Mouse (Mus musculus): ENCODE results near the gene Nkx1-2. TPM values are rescaled to one million over a fixed set of nuclear protein-coding genes. Genes with fewer than 3 reads are reported as not detected.

Nkx1-2 gene
- polyA plus RNA-seq, 1 experiment, result not detected

DNA sequence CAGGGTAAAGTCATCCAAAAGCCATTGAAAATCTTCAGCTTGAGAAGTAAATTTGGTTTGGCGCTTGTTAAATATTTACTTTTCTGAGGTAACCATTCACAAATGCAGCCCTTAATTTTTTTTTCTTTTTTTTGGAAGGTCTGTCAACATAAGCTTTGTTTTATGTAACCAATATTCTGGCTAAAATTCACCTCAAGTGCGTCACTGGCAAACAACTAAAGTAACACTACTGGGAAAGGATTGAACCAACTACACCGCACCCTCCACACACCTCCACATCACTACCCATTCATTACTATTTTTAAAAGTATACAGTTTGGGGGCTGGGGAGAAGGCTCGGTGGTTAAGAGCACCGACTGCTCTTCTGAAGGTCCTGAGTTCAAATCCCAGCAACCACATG, 24.8 kb downstream of the Nkx1-2 start:
- peaks cover 4% of the 10 kb centered on the region for H3K27me3 ChIP-seq (ENCODE audit: control insufficient read depth, insufficient read depth, insufficient read length)
- no peak overlapping the region for H3ac ChIP-seq (ENCODE audit: control insufficient read depth, insufficient read length)
- H3K4me3 ChIP-seq, result peak overlapping the region; percentile 30
- H3K79me2 ChIP-seq (ENCODE audit: control insufficient read depth, insufficient read depth), result peaks cover 55% of the 10 kb centered on the region
- TF ChIP-seq SRF (IDR thresholded peaks at IDR 0.05; ENCODE audit: control insufficient read depth, insufficient read length, low read depth), result no peak
- no peak for TF ChIP-seq POLR2AphosphoS2 (IDR thresholded peaks at IDR 0.05; ENCODE audit: insufficient read length, low read depth)
- no peak for TF ChIP-seq MYOG (IDR thresholded peaks at IDR 0.05; ENCODE audit: control insufficient read depth in 1 of 3, insufficient read depth in 1 of 3, insufficient read length in 2 of 3, low read depth in 2 of 3)
- no peak for TF ChIP-seq USF1 (IDR thresholded peaks at IDR 0.05; ENCODE audit: low read depth)
- TF ChIP-seq CEBPB (IDR thresholded peaks at IDR 0.05; ENCODE audit: insufficient read depth, poor library complexity, severe bottlenecking), result no peak
- no peak for TF ChIP-seq POLR2A (IDR thresholded peaks at IDR 0.05; ENCODE audit: insufficient read length, low read depth)
- no peak for TF ChIP-seq TCF3 (IDR thresholded peaks at IDR 0.05; ENCODE audit: insufficient read length, low read depth)
- no peak for TF ChIP-seq E2F4 (IDR thresholded peaks at IDR 0.05; ENCODE audit: insufficient read depth)
- TF ChIP-seq MYOD1 (IDR thresholded peaks at IDR 0.05; ENCODE audit: control insufficient read depth in 1 of 3, insufficient read length in 2 of 3, low read depth in 2 of 3), result no peak
- no peaks in the 10 kb centered on the region for H3K36me3 ChIP-seq (ENCODE audit: control insufficient read depth, insufficient read depth)
- peak overlapping the region; percentile 89 for H3K4me2 ChIP-seq (ENCODE audit: low read depth)

DNA sequence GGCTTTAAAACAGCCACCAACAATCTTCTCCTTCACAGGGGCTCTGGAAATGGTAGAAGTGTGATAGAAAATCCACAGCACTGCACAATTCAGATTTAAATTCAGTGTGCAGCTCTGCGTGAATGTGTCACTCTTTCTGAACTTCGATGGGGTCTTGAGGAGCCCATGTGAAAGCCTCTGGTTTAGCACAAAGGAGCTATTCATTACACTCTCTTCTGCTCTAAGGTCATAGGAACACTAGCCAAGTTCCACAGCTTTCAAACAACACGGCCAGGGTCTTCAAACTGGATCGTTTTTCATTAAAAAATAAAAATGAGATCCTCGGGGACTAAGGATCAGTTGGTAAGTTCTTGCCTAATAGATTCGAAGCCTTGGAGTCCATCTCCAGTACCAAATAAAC, 26.2 kb downstream of the Nkx1-2 start:
- H3ac ChIP-seq (ENCODE audit: control insufficient read depth, insufficient read length), result no peak overlapping the region
- H3K36me3 ChIP-seq (ENCODE audit: control insufficient read depth, insufficient read depth), result peaks cover 4% of the 10 kb centered on the region
- TF ChIP-seq SRF (IDR thresholded peaks at IDR 0.05; ENCODE audit: control insufficient read depth, insufficient read length, low read depth) (no peak), E2F4 (IDR thresholded peaks at IDR 0.05; ENCODE audit: insufficient read depth) (no peak), REST (IDR thresholded peaks at IDR 0.05; ENCODE audit: insufficient read depth, insufficient read length) (no peak), MYOD1 (IDR thresholded peaks at IDR 0.05; ENCODE audit: control insufficient read depth in 1 of 3, insufficient read length in 2 of 3, low read depth in 2 of 3) (no peak)
- H3K79me2 ChIP-seq (ENCODE audit: control insufficient read depth, insufficient read depth), result peaks cover 55% of the 10 kb centered on the region
- H3K27me3 ChIP-seq (ENCODE audit: control insufficient read depth, insufficient read depth, insufficient read length), result no peaks in the 10 kb centered on the region
- H3K4me2 ChIP-seq (ENCODE audit: low read depth), result no peak overlapping the region
- H3K4me3 ChIP-seq, result no peak overlapping the region

DNA sequence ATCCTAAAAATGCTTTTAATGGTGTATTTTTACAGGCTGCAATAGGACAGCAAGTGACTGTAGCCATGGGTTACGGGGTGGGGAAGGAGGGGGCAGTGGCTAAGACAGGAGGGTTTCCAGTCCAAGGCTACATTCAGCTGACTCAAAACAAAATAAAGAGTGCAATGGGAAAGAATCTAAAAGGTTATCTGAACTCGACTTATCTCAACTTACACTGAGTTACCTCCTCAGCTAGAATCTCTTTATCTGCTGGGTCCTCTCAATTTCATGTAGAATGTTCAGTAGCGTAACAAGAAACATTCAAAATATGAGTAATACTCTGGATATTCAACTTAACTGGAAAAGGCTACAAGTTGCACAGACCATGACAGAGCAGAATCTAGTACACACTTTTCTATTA, 26.7 kb downstream of the Nkx1-2 start:
- TF ChIP-seq TCF12 (IDR thresholded peaks at IDR 0.05; ENCODE audit: insufficient read depth, poor library complexity, severe bottlenecking) (no peak), POLR2AphosphoS2 (IDR thresholded peaks at IDR 0.05; ENCODE audit: insufficient read length, low read depth) (no peak), E2F4 (IDR thresholded peaks at IDR 0.05; ENCODE audit: insufficient read depth) (no peak), TCF3 (IDR thresholded peaks at IDR 0.05; ENCODE audit: insufficient read length, low read depth) (no peak), MAX (IDR thresholded peaks at IDR 0.05; ENCODE audit: low read depth) (no peak), USF1 (IDR thresholded peaks at IDR 0.05; ENCODE audit: low read depth) (no peak), MYOG (IDR thresholded peaks at IDR 0.05; ENCODE audit: control insufficient read depth in 1 of 3, insufficient read depth in 1 of 3, insufficient read length in 2 of 3, low read depth in 2 of 3) (no peak), SRF (IDR thresholded peaks at IDR 0.05; ENCODE audit: control insufficient read depth, insufficient read length, low read depth) (no peak), MYOD1 (IDR thresholded peaks at IDR 0.05; ENCODE audit: control insufficient read depth in 1 of 3, insufficient read length in 2 of 3, low read depth in 2 of 3) (no peak), POLR2A (IDR thresholded peaks at IDR 0.05; ENCODE audit: insufficient read length, low read depth) (no peak), REST (IDR thresholded peaks at IDR 0.05; ENCODE audit: insufficient read depth, insufficient read length) (no peak), CEBPB (IDR thresholded peaks at IDR 0.05; ENCODE audit: insufficient read depth, poor library complexity, severe bottlenecking) (no peak)
- no peaks in the 10 kb centered on the region for H3K27me3 ChIP-seq (ENCODE audit: control insufficient read depth, insufficient read depth, insufficient read length)
- H3K4me3 ChIP-seq, result no peak overlapping the region
- H3K36me3 ChIP-seq (ENCODE audit: control insufficient read depth, insufficient read depth), result peaks cover 7% of the 10 kb centered on the region
- H3ac ChIP-seq (ENCODE audit: control insufficient read depth, insufficient read length), result no peak overlapping the region
- H3K4me2 ChIP-seq (ENCODE audit: low read depth), result no peak overlapping the region
- H3K79me2 ChIP-seq (ENCODE audit: control insufficient read depth, insufficient read depth), result peaks cover 55% of the 10 kb centered on the region

DNA sequence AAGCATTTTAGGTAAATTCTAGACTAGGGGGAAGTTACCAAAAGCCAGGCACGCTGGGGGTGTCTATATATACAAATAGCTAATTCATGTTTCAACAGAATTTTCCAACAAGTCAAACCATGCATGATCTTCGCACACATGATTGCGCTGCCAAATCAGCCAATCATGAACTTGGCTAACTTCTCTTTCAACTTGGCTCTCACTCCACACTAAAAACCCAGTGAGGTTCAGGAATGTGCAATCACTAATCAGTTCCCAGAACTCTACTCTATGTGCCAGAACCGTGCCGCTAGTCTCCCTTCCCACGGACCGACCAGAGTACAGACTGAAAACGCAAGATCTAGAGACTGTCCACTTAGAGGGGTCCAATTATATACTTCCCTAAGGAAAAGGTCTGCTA, 28.0 kb downstream of the Nkx1-2 start:
- Histone ChIP-seq H3ac (ENCODE audit: control insufficient read depth, insufficient read length) (no peak overlapping the region), H3K4me3 (no peak overlapping the region), H3K36me3 (ENCODE audit: control insufficient read depth, insufficient read depth) (peaks cover 18% of the 10 kb centered on the region), H3K79me2 (ENCODE audit: control insufficient read depth, insufficient read depth) (peaks cover 55% of the 10 kb centered on the region), H3K4me2 (ENCODE audit: low read depth) (no peak overlapping the region), H3K27me3 (ENCODE audit: control insufficient read depth, insufficient read depth, insufficient read length) (no peaks in the 10 kb centered on the region)
- no peak for TF ChIP-seq USF1 (IDR thresholded peaks at IDR 0.05; ENCODE audit: low read depth)
- no peak for TF ChIP-seq MAX (IDR thresholded peaks at IDR 0.05; ENCODE audit: low read depth)
- TF ChIP-seq E2F4 (IDR thresholded peaks at IDR 0.05; ENCODE audit: insufficient read depth), result no peak
- no peak for TF ChIP-seq MYOD1 (IDR thresholded peaks at IDR 0.05; ENCODE audit: control insufficient read depth in 1 of 3, insufficient read length in 2 of 3, low read depth in 2 of 3)
- TF ChIP-seq POLR2AphosphoS2 (IDR thresholded peaks at IDR 0.05; ENCODE audit: insufficient read length, low read depth), result no peak
- no peak for TF ChIP-seq SRF (IDR thresholded peaks at IDR 0.05; ENCODE audit: control insufficient read depth, insufficient read length, low read depth)
- TF ChIP-seq TCF3 (IDR thresholded peaks at IDR 0.05; ENCODE audit: insufficient read length, low read depth), result no peak
- no peak for TF ChIP-seq POLR2A (IDR thresholded peaks at IDR 0.05; ENCODE audit: insufficient read length, low read depth)
- no peak for TF ChIP-seq REST (IDR thresholded peaks at IDR 0.05; ENCODE audit: insufficient read depth, insufficient read length)
- TF ChIP-seq TCF12 (IDR thresholded peaks at IDR 0.05; ENCODE audit: insufficient read depth, poor library complexity, severe bottlenecking), result no peak
- no peak for TF ChIP-seq MYOG (IDR thresholded peaks at IDR 0.05; ENCODE audit: control insufficient read depth in 1 of 3, insufficient read depth in 1 of 3, insufficient read length in 2 of 3, low read depth in 2 of 3)
- TF ChIP-seq CEBPB (IDR thresholded peaks at IDR 0.05; ENCODE audit: insufficient read depth, poor library complexity, severe bottlenecking), result no peak

DNA sequence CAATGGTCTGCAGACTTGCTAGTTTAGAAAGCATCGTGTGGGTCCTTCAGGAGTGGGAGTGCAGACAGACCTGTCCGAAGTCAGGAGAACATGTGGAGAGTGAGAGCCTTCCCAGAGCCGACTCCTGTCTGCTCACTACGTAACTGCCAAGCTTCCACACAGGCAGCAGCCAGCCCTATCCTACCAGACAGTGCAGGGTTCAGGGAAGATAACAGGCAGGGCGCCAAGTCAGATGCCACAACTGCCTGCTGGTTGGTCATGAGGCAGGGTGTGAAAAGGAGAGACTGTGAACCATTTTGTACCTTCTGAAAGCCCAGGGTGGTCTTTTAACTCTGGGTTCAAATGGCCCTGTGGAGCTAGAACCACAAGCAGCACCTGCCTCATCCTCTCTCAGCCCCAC, 29.4 kb downstream of the Nkx1-2 start:
- no peak for TF ChIP-seq REST (IDR thresholded peaks at IDR 0.05; ENCODE audit: insufficient read depth, insufficient read length)
- no peak for TF ChIP-seq CEBPB (IDR thresholded peaks at IDR 0.05; ENCODE audit: insufficient read depth, poor library complexity, severe bottlenecking)
- no peak for TF ChIP-seq E2F4 (IDR thresholded peaks at IDR 0.05; ENCODE audit: insufficient read depth)
- no peak for TF ChIP-seq MYOG (IDR thresholded peaks at IDR 0.05; ENCODE audit: control insufficient read depth in 1 of 3, insufficient read depth in 1 of 3, insufficient read length in 2 of 3, low read depth in 2 of 3)
- TF ChIP-seq POLR2AphosphoS2 (IDR thresholded peaks at IDR 0.05; ENCODE audit: insufficient read length, low read depth), result no peak
- no peak for TF ChIP-seq MYOD1 (IDR thresholded peaks at IDR 0.05; ENCODE audit: control insufficient read depth in 1 of 3, insufficient read length in 2 of 3, low read depth in 2 of 3)
- no peak for TF ChIP-seq TCF12 (IDR thresholded peaks at IDR 0.05; ENCODE audit: insufficient read depth, poor library complexity, severe bottlenecking)
- no peak for TF ChIP-seq POLR2A (IDR thresholded peaks at IDR 0.05; ENCODE audit: insufficient read length, low read depth)
- TF ChIP-seq TCF3 (IDR thresholded peaks at IDR 0.05; ENCODE audit: insufficient read length, low read depth), result no peak
- no peak for TF ChIP-seq USF1 (IDR thresholded peaks at IDR 0.05; ENCODE audit: low read depth)
- TF ChIP-seq MAX (IDR thresholded peaks at IDR 0.05; ENCODE audit: low read depth), result no peak
- no peak for TF ChIP-seq SRF (IDR thresholded peaks at IDR 0.05; ENCODE audit: control insufficient read depth, insufficient read length, low read depth)
- H3K4me3 ChIP-seq, result no peak overlapping the region
- peaks cover 26% of the 10 kb centered on the region for H3K36me3 ChIP-seq (ENCODE audit: control insufficient read depth, insufficient read depth)
- no peak overlapping the region for H3ac ChIP-seq (ENCODE audit: control insufficient read depth, insufficient read length)
- H3K79me2 ChIP-seq (ENCODE audit: control insufficient read depth, insufficient read depth), result peaks cover 52% of the 10 kb centered on the region
- H3K4me2 ChIP-seq (ENCODE audit: low read depth), result no peak overlapping the region
- no peaks in the 10 kb centered on the region for H3K27me3 ChIP-seq (ENCODE audit: control insufficient read depth, insufficient read depth, insufficient read length)
